In genomic region chr2:4228510-4228909, GRCm38 (mm10) we compare ENCODE assay signal across 13 mouse cellular contexts.
DNase-seq lines count a peak whose midpoint lies in the region; ATAC-seq and TF ChIP-seq lines count a peak whose summit lies in the region.
"Had no signal": no experiment of that assay in that cellular context is flagged by ENCODE, and none has a peak within 500 bp of the region (broad histone marks: within the 10 kb centered on the region; RNA-seq: fewer than 3 reads in every experiment).

No protein-coding gene starts in this region.

- H3K9me3 ChIP-seq in intestine, postnatal 0 days (ENCODE audit: control insufficient read depth) = no peaks in the 10 kb centered on the region
- H3K9me3 ChIP-seq in intestine, embryonic 16.5 days (ENCODE audit: control insufficient read depth, low read length) = no peaks in the 10 kb centered on the region
- H3K9me3 ChIP-seq in forebrain, postnatal 0 days (ENCODE audit: low read length) = no peaks in the 10 kb centered on the region
- no peaks in the 10 kb centered on the region for H3K9me3 ChIP-seq in midbrain, postnatal 0 days (ENCODE audit: low read length)
- H3K9me3 ChIP-seq: embryonic facial prominence, embryonic 13.5 days; limb, embryonic 12.5 days had no signal

- peak; percentile 50 for TF ChIP-seq CTCF in intestine, postnatal 0 days (IDR thresholded peaks at IDR 0.05; ENCODE audit: low read depth)
- peak; percentile 60 for TF ChIP-seq CTCF in forebrain, postnatal 0 days (IDR thresholded peaks at IDR 0.05; ENCODE audit: low read depth)
- peak; percentile 67 for TF ChIP-seq CTCF in midbrain, postnatal 0 days (IDR thresholded peaks at IDR 0.05)

- no peak overlapping the region for H3K27ac ChIP-seq in intestine, postnatal 0 days (ENCODE audit: low read depth, low read length)
- H3K27ac ChIP-seq in intestine, embryonic 16.5 days (ENCODE audit: low read length) = no peak overlapping the region
- H3K27ac ChIP-seq in forebrain, postnatal 0 days (ENCODE audit: low read depth, low read length) = no peak overlapping the region
- no peak overlapping the region for H3K27ac ChIP-seq in midbrain, postnatal 0 days (ENCODE audit: low read depth, low read length)
- H3K27ac ChIP-seq: embryonic facial prominence, embryonic 13.5 days; limb, embryonic 12.5 days; macrophage had no signal

- no peaks in the 10 kb centered on the region; the same call in 1 of the 2 replicates for H3K4me1 ChIP-seq in intestine, postnatal 0 days (replicated peaks; ENCODE audit: control insufficient read depth, insufficient read depth, low read length)
- H3K4me1 ChIP-seq in intestine, embryonic 16.5 days (ENCODE audit: control insufficient read depth, insufficient read depth, low read length) = 0 out of 2 replicates have a peak, but pooled peaks cover 8% of the 10 kb centered on the region
- peaks cover 17% of the 10 kb centered on the region for H3K4me1 ChIP-seq in forebrain, postnatal 0 days (ENCODE audit: insufficient read depth)
- peaks cover 13% of the 10 kb centered on the region for H3K4me1 ChIP-seq in midbrain, postnatal 0 days (ENCODE audit: insufficient read depth, low read length)

- ATAC-seq in intestine, postnatal 0 days = no peak
- no peak for ATAC-seq in intestine, embryonic 16.5 days
- peak; percentile 57 for ATAC-seq in forebrain, postnatal 0 days
- peak; percentile 52; the same call in 1 of the 2 replicates for ATAC-seq in midbrain, postnatal 0 days (ENCODE audit: low FRiP score)
- ATAC-seq in erythroid progenitor cell, adult 5-6 weeks (replicated peaks; ENCODE audit: low FRiP score, poor library complexity, severe bottlenecking) = no peak

- H3K4me3 ChIP-seq in intestine, postnatal 0 days (ENCODE audit: low read depth, low read length) = no peak overlapping the region
- no peak overlapping the region for H3K4me3 ChIP-seq in intestine, embryonic 16.5 days (ENCODE audit: low read length)
- H3K4me3 ChIP-seq in forebrain, postnatal 0 days (ENCODE audit: low read depth, low read length) = no peak overlapping the region
- H3K4me3 ChIP-seq in midbrain, postnatal 0 days (ENCODE audit: low read depth, low read length) = no peak overlapping the region
- H3K4me3 ChIP-seq: embryonic facial prominence, embryonic 13.5 days; limb, embryonic 12.5 days had no signal

- no peak overlapping the region for H3K9ac ChIP-seq in intestine, postnatal 0 days (ENCODE audit: low read depth, low read length)
- no peak overlapping the region for H3K9ac ChIP-seq in intestine, embryonic 16.5 days (ENCODE audit: low read depth, low read length)
- H3K9ac ChIP-seq in forebrain, postnatal 0 days = no peak overlapping the region
- no peak overlapping the region for H3K9ac ChIP-seq in midbrain, postnatal 0 days (replicated peaks; ENCODE audit: low read length, poor library complexity, severe bottlenecking)
- H3K9ac ChIP-seq: embryonic facial prominence, embryonic 13.5 days; limb, embryonic 12.5 days had no signal

- H3K36me3 ChIP-seq in intestine, postnatal 0 days (ENCODE audit: control insufficient read depth, insufficient read depth) = no peaks in the 10 kb centered on the region
- no peaks in the 10 kb centered on the region for H3K36me3 ChIP-seq in intestine, embryonic 16.5 days (ENCODE audit: control insufficient read depth, insufficient read depth, low read length)
- H3K36me3 ChIP-seq in forebrain, postnatal 0 days (ENCODE audit: insufficient read depth) = no peaks in the 10 kb centered on the region
- no peaks in the 10 kb centered on the region for H3K36me3 ChIP-seq in midbrain, postnatal 0 days (ENCODE audit: insufficient read depth, low read length)
- H3K36me3 ChIP-seq: embryonic facial prominence, embryonic 13.5 days had no signal

- peak; percentile 16 for DNase-seq in adrenal gland, adult 2 months
- DNase-seq in adrenal gland, adult 18-20 months (ENCODE audit: low spot score in 2 of 2) = no peak
- DNase-seq in forebrain, postnatal 0 days = peak; percentile 27
- peak; percentile 53 for DNase-seq in midbrain, postnatal 0 days (ENCODE audit: low spot score)
- DNase-seq in yolk sac, embryonic 10.5 days (ENCODE audit: low spot score) = no peak
- DNase-seq: gastrocnemius, postnatal 14 days; kidney, postnatal 10 days had no signal

- no peak overlapping the region for H3K4me2 ChIP-seq in intestine, postnatal 0 days (replicated peaks; ENCODE audit: low read depth)
- no peak overlapping the region for H3K4me2 ChIP-seq in intestine, embryonic 16.5 days (ENCODE audit: low read depth, low read length)
- no peak overlapping the region for H3K4me2 ChIP-seq in forebrain, postnatal 0 days (ENCODE audit: low read depth)
- H3K4me2 ChIP-seq in midbrain, postnatal 0 days (ENCODE audit: low read depth, low read length, poor library complexity, severe bottlenecking) = no peak overlapping the region
- H3K4me2 ChIP-seq: embryonic facial prominence, embryonic 13.5 days; limb, embryonic 12.5 days had no signal

- 0 out of 2 replicates have a peak, but pooled peaks cover 3% of the 10 kb centered on the region for H3K27me3 ChIP-seq in intestine, postnatal 0 days (replicated peaks; ENCODE audit: control insufficient read depth, insufficient read depth, low read length)
- H3K27me3 ChIP-seq in intestine, embryonic 16.5 days (replicated peaks; ENCODE audit: control insufficient read depth, insufficient read depth, low read length) = no peaks in the 10 kb centered on the region
- no peaks in the 10 kb centered on the region for H3K27me3 ChIP-seq in forebrain, postnatal 0 days (ENCODE audit: insufficient read depth, low read length)
- H3K27me3 ChIP-seq in midbrain, postnatal 0 days (ENCODE audit: insufficient read depth, low read length) = no peaks in the 10 kb centered on the region
- H3K27me3 ChIP-seq: embryonic facial prominence, embryonic 13.5 days; limb, embryonic 12.5 days had no signal

- 47% methylated on average over 3 of the region's 3 CpGs for WGBS in intestine, postnatal 0 days
- WGBS in intestine, embryonic 16.5 days = 42% methylated on average over 3 of the region's 3 CpGs
- 48% methylated on average over 3 of the region's 3 CpGs for WGBS in forebrain, postnatal 0 days
- WGBS in midbrain, postnatal 0 days = 28% methylated on average over 3 of the region's 3 CpGs

Comparison
In these comparisons a context has a peak if more than half of its experiments do, and no peak if none do; other contexts are left out.
1. DNase-seq: peak in adrenal gland, adult 2 months (single experiment), forebrain, postnatal 0 days (single experiment) and midbrain, postnatal 0 days (single experiment); none in adrenal gland, adult 18-20 months (0 of 2) and yolk sac, embryonic 10.5 days (single experiment).
2. ATAC-seq: peak in forebrain, postnatal 0 days (single experiment) and midbrain, postnatal 0 days (single experiment); none in intestine, postnatal 0 days (single experiment), intestine, embryonic 16.5 days (single experiment) and erythroid progenitor cell, adult 5-6 weeks (single experiment).
3. Peak in every context shown above with its lines, with median percentiles within 50 percentile points of each other: CTCF ChIP-seq.